Mouse (Mus musculus) embryonic facial prominence, embryonic 13.5 days (tissue): ENCODE measurements at regions not wholly inside any gene's neighbourhood (a gene's known extent, or its start where the extent isn't known, plus 50 kb on each side); places are given as distances from the start of the nearest gene placed in this dataset.

Source experiments
- ATAC-seq: fragments of 200-750 bp; cut with Nextera tagmentation; 2 replicates; pipeline ENCODE4 v1.8.0; 2017; ENCODE audit warnings: low read depth; ENCODE audit not compliant: insufficient number of reproducible peaks, insufficient read depth, low FRiP score, low TSS enrichment
- H3K27ac ChIP-seq: fragments of 300-500 bp; sonication (generic); 2 replicates; pipeline ENCODE4 v1.5.1; 2015; ENCODE audit warnings: moderate library complexity, mild to moderate bottlenecking, inconsistent platforms
- H3K27me3 ChIP-seq: fragments of 300-500 bp; sonication (generic); 2 replicates; pipeline ENCODE4 v1.6.1; 2015; ENCODE audit warnings: mild to moderate bottlenecking, inconsistent platforms
- H3K36me3 ChIP-seq: fragments of 300-500 bp; sonication (generic); 2 replicates; pipeline ENCODE4 v1.6.1; 2015; ENCODE audit warnings: mild to moderate bottlenecking, inconsistent platforms
- H3K4me1 ChIP-seq: fragments of 300-500 bp; sonication (generic); 2 replicates; pipeline ENCODE4 v1.6.1; 2015; ENCODE audit warnings: inconsistent platforms
- H3K4me2 ChIP-seq: fragments of 300-500 bp; sonication (generic); 2 replicates; pipeline ENCODE4 v1.6.1; 2015; ENCODE audit warnings: moderate library complexity, mild to moderate bottlenecking, inconsistent platforms
- H3K4me3 ChIP-seq: fragments of 300-500 bp; sonication (generic); 2 replicates; pipeline ENCODE4 v1.5.1; 2015; ENCODE audit warnings: mild to moderate bottlenecking, inconsistent platforms
- H3K9ac ChIP-seq: fragments of 300-500 bp; sonication (generic); 2 replicates; pipeline ENCODE4 v1.6.1; 2015; ENCODE audit warnings: mild to moderate bottlenecking, inconsistent platforms
- H3K9me3 ChIP-seq: fragments of 300-500 bp; sonication (generic); 2 replicates; pipeline ENCODE4 v1.6.1; 2016; ENCODE audit warnings: inconsistent platforms
- WGBS: fragments of 180-500 bp; shearing (Covaris S2); methylation state at CpG from one replicate; pipeline ENCODE4 v1.1.7; 2015; ENCODE audit warnings: mixed read lengths; 5-methylcytosine and 5-hydroxymethylcytosine counted together

- Histone ChIP-seq H3K9ac (no peak overlapping the region), H3K27ac (no peak overlapping the region), H3K27me3 (no peaks in the 10 kb centered on the region), H3K4me1 (no peaks in the 10 kb centered on the region), H3K4me2 (no peak overlapping the region), H3K36me3 (no peaks in the 10 kb centered on the region), H3K9me3 (no peaks in the 10 kb centered on the region), H3K4me3 (no peak overlapping the region)
- 54% methylated on average over 4 of the region's 4 CpGs for WGBS
- ATAC-seq: no peak
Observed at GRCm38 (mm10) chr12:35384211-35384610, 150.6 kb downstream of the Ahr start.

- H3K4me2 ChIP-seq: no peak overlapping the region
- no peak overlapping the region for H3K9ac ChIP-seq
- H3K4me1 ChIP-seq: no peaks in the 10 kb centered on the region
- H3K4me3 ChIP-seq: no peak overlapping the region
- no peaks in the 10 kb centered on the region for H3K27me3 ChIP-seq
- ATAC-seq: no peak
- no peaks in the 10 kb centered on the region for H3K9me3 ChIP-seq
- H3K36me3 ChIP-seq: no peaks in the 10 kb centered on the region
- WGBS: 85% methylated on average over 3 of the region's 3 CpGs
- H3K27ac ChIP-seq: no peak overlapping the region
Observed at GRCm38 (mm10) chr12:35377266-35377665, 157.6 kb downstream of the Ahr start.

- no peak overlapping the region for H3K4me2 ChIP-seq
- no peaks in the 10 kb centered on the region for H3K36me3 ChIP-seq
- ATAC-seq: no peak
- no peaks in the 10 kb centered on the region for H3K9me3 ChIP-seq
- no peaks in the 10 kb centered on the region for H3K4me1 ChIP-seq
- no peak overlapping the region for H3K27ac ChIP-seq
- H3K4me3 ChIP-seq: no peak overlapping the region
- H3K27me3 ChIP-seq: no peaks in the 10 kb centered on the region
- H3K9ac ChIP-seq: no peak overlapping the region
Observed at GRCm38 (mm10) chr12:35376365-35376764, 158.5 kb downstream of the Ahr start.

- no peaks in the 10 kb centered on the region for H3K27me3 ChIP-seq
- H3K4me3 ChIP-seq: no peak overlapping the region
- no peak overlapping the region for H3K4me2 ChIP-seq
- H3K36me3 ChIP-seq: no peaks in the 10 kb centered on the region
- H3K27ac ChIP-seq: no peak overlapping the region
- 88% methylated on average over 2 of the region's 2 CpGs for WGBS
- H3K9me3 ChIP-seq: no peaks in the 10 kb centered on the region
- ATAC-seq: no peak
- no peaks in the 10 kb centered on the region for H3K4me1 ChIP-seq
- H3K9ac ChIP-seq: no peak overlapping the region
Observed at GRCm38 (mm10) chr12:35357901-35358300, 176.9 kb downstream of the Ahr start.

GRCm38 (mm10) chr12:35338191-35338954 is 196.5 kb downstream of the Ahr start:
- Histone ChIP-seq H3K4me3 (no peak overlapping the region), H3K27ac (no peak overlapping the region), H3K9ac (no peak overlapping the region), H3K4me2 (no peak overlapping the region), H3K4me1 (no peaks in the 10 kb centered on the region), H3K36me3 (no peaks in the 10 kb centered on the region), H3K27me3 (no peaks in the 10 kb centered on the region), H3K9me3 (no peaks in the 10 kb centered on the region)
- 79% methylated on average over 4 of the region's 4 CpGs for whole genome bisulfite sequencing
- no peak for ATAC-seq

- no peaks in the 10 kb centered on the region for H3K9me3 ChIP-seq
- no peaks in the 10 kb centered on the region for H3K27me3 ChIP-seq
- no peaks in the 10 kb centered on the region for H3K36me3 ChIP-seq
- no peaks in the 10 kb centered on the region for H3K4me1 ChIP-seq
- H3K4me2 ChIP-seq: no peak overlapping the region
- H3K4me3 ChIP-seq: no peak overlapping the region
- no peak for ATAC-seq
- no peak overlapping the region for H3K9ac ChIP-seq
- H3K27ac ChIP-seq: no peak overlapping the region
Observed at GRCm38 (mm10) chr12:35336314-35336713, 198.5 kb downstream of the Ahr start.

- Histone ChIP-seq H3K9me3 (no peaks in the 10 kb centered on the region), H3K4me1 (no peaks in the 10 kb centered on the region), H3K27ac (no peak overlapping the region), H3K4me3 (no peak overlapping the region), H3K27me3 (no peaks in the 10 kb centered on the region), H3K9ac (no peak overlapping the region), H3K36me3 (no peaks in the 10 kb centered on the region), H3K4me2 (no peak overlapping the region)
- 77% methylated on average over 10 of the region's 10 CpGs for WGBS
- no peak for ATAC-seq
Observed at GRCm38 (mm10) chr12:35334344-35335075, 200.3 kb downstream of the Ahr start.

- Histone ChIP-seq H3K9ac (no peak overlapping the region), H3K36me3 (no peaks in the 10 kb centered on the region), H3K27me3 (no peaks in the 10 kb centered on the region), H3K27ac (no peak overlapping the region), H3K4me2 (no peak overlapping the region), H3K4me1 (no peaks in the 10 kb centered on the region), H3K9me3 (no peaks in the 10 kb centered on the region), H3K4me3 (no peak overlapping the region)
- no peak for ATAC-seq
- WGBS: 94% methylated on average over 3 of the region's 3 CpGs
Observed at GRCm38 (mm10) chr12:35331303-35331702, 203.5 kb downstream of the Ahr start.

- whole genome bisulfite sequencing: 77% methylated on average over 6 of the region's 6 CpGs
Observed at GRCm38 (mm10) chr12:35329699-35330098, 205.1 kb downstream of the Ahr start.

GRCm38 (mm10) chr12:35319571-35319970 is 215.3 kb downstream of the Ahr start:
- ATAC-seq: no peak
- WGBS: 89% methylated on average over 4 of the region's 4 CpGs

More at GRCm38 (mm10) chr12:35329699-35330098, 205.1 kb downstream of the Ahr start:
- Histone ChIP-seq H3K27ac (no peak overlapping the region), H3K36me3 (no peaks in the 10 kb centered on the region), H3K9me3 (no peaks in the 10 kb centered on the region), H3K9ac (no peak overlapping the region), H3K4me2 (no peak overlapping the region), H3K4me1 (no peaks in the 10 kb centered on the region), H3K27me3 (no peaks in the 10 kb centered on the region), H3K4me3 (no peak overlapping the region)
- ATAC-seq: no peak

GRCm38 (mm10) chr12:35317046-35317445 is 217.8 kb downstream of the Ahr start:
- Histone ChIP-seq H3K4me1 (peaks cover 7% of the 10 kb centered on the region), H3K27ac (no peak overlapping the region), H3K9ac (no peak overlapping the region), H3K27me3 (no peaks in the 10 kb centered on the region), H3K4me2 (no peak overlapping the region), H3K36me3 (no peaks in the 10 kb centered on the region), H3K9me3 (no peaks in the 10 kb centered on the region), H3K4me3 (no peak overlapping the region)
- ATAC-seq: no peak
- WGBS: 75% methylated on average over 3 of the region's 3 CpGs

More at GRCm38 (mm10) chr12:35319571-35319970, 215.3 kb downstream of the Ahr start:
- no peak overlapping the region for H3K9ac ChIP-seq
- no peak overlapping the region for H3K27ac ChIP-seq
- H3K9me3 ChIP-seq: no peaks in the 10 kb centered on the region
- no peak overlapping the region for H3K4me2 ChIP-seq
- H3K4me3 ChIP-seq: no peak overlapping the region
- no peaks in the 10 kb centered on the region for H3K36me3 ChIP-seq
- no peaks in the 10 kb centered on the region for H3K4me1 ChIP-seq
- H3K27me3 ChIP-seq: no peaks in the 10 kb centered on the region

GRCm38 (mm10) chr12:35314035-35314434 is 220.8 kb downstream of the Ahr start:
- peaks cover 7% of the 10 kb centered on the region for H3K4me1 ChIP-seq
- H3K4me3 ChIP-seq: no peak overlapping the region
- no peaks in the 10 kb centered on the region for H3K36me3 ChIP-seq
- no peaks in the 10 kb centered on the region for H3K27me3 ChIP-seq
- H3K9ac ChIP-seq: no peak overlapping the region
- H3K9me3 ChIP-seq: no peaks in the 10 kb centered on the region
- ATAC-seq: no peak
- WGBS: 85% methylated on average over 2 of the region's 2 CpGs
- H3K4me2 ChIP-seq: no peak overlapping the region
- no peak overlapping the region for H3K27ac ChIP-seq
